Mouse (Mus musculus): ENCODE data around the gene Gm1673.

Gene Gm1673

DNA sequence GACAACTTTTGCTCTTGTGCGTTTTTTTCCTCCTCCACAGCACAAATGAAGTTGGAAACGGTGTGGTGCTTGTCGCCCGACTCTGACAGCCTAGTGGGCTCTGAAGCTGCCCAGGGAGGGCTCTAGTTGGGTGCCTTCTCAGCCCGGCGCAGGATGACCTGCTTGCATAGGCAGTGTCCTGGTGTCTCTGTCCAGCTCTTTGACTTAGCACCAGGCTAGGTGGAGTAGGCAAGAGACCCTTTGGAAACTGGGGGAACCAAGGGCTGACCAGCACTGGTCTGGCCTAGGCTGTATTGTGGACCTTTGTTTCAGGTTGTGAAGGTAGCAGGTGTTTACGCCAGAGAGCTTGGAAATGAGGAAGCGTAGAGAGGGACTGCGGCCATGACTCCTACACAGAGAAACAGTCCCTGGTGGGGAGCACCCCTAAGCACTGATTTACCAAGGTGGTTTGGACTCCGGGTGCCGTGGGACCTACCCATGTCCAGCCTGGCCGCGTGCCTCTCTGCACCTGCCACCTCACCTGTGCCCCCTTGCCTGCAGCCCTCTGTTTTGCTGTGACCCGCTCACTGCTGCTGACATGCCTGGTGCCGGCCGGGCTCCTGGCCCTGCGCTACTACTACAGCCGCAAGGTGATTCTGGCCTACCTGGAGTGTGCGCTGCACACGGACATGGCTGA is 14.7 kb downstream of the Gm1673 start:
- no peak for DNase-seq (ENCODE audit: low read depth)

DNA sequence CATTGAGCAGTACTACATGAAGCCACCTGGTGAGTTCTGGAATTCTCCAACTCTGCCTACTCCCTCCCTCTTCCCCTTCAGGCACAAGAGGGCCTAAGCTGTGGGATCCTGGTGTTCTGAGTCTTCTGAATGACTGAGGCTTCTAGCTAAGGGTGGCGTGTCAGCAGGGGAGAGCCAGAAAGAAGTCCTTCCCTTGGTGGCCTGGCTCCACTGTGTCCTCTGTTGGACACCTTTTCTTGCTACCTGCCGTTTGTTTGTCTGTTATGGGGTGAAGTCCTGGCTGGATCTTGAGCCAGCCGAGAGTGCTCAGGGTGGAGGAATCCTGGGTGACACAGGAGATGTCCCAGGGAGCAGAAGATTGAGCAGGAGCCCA is 15.3 kb downstream of the Gm1673 start:
- no peak for DNase-seq (ENCODE audit: low read depth)

DNA sequence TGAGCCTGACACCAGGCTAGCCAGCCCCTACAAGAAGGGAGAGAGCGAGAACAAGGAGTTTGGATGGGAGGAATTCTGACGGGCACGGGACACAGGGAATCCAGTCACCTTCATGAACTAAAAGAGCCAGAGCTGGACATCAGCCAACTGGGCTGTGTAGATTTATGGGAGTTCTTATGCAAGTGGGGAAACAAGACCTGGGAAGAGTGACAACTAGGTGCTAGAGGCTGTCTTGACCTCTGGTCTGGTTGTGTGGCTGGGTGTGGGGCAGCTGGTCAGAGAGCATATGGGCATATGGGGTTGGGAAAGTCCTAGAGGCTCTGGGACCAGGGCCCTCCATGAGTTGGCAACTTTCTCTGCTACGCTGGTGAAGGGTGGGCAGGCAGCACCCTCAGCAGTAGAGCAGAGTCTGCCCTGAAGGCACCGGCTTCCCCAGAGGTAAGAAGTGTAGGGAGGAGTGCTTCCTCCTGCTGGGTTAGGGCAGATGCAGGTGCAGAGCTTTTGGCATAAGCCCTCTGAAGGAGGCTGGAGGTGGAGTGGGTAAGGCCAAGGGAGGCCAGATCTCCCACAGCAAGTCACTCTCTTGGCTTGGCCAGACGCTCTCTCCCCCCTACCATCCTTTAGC is 16.3 kb downstream of the Gm1673 start:
- DNase-seq (ENCODE audit: low read depth), result no peak

DNA sequence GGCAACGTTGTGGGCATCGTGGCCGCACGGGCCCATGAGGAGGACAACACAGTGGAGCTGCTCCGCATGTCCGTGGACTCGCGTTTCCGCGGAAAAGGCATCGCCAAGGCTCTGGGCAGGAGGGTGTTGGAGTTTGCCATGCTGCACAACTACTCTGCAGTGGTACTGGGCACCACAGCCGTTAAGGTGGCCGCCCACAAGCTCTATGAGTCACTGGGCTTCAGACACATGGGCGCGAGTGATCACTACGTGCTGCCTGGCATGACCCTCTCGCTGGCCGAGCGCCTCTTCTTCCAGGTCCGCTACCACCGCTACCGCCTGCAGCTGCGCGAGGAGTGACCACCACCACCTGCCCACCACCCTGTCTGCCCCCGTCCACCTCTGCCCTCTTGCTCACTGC is 17.6 kb downstream of the Gm1673 start:
- DNase-seq (ENCODE audit: low read depth), result no peak

DNA sequence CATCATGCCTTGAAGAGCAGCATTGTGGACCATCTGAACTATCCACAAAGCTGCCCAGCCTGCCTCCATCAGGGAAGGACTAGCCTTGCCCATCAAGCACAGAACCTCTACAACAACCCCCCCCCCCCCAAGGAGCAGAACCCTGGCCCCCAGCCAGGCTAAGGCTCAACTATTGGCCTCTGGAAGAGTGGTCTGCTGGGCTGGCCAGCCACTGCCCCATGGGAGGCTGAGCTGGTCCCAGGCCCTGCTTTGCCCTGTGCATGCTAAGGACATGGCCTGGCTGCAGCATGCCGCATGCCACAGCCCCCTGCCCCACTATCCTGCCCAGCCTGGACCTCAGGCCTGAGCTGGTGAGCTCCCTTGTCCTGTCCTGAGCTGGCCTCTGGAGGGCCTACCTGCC is 18.2 kb downstream of the Gm1673 start:
- DNase-seq (ENCODE audit: low read depth), result no peak

DNA sequence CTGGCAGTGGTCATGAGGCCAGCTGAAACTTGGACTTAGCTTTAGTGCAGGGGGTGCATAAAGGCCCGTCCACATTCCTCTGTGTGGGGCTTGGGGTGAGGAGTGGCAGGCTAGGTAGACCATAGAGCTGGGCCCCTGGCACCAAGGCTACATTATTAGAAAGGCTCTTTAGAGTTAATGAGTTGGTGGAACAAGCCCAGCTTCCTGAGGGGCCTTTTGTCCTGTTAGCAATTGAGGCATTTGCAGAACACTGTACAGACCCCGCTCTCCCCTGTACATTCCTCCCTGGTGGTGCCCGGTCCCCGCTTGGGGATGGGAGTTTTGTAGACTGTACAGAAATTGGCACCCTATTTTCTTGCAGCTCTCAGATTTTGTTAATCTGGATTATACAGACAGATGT is 19.4 kb downstream of the Gm1673 start:
- no peak for DNase-seq (ENCODE audit: low read depth)

DNA sequence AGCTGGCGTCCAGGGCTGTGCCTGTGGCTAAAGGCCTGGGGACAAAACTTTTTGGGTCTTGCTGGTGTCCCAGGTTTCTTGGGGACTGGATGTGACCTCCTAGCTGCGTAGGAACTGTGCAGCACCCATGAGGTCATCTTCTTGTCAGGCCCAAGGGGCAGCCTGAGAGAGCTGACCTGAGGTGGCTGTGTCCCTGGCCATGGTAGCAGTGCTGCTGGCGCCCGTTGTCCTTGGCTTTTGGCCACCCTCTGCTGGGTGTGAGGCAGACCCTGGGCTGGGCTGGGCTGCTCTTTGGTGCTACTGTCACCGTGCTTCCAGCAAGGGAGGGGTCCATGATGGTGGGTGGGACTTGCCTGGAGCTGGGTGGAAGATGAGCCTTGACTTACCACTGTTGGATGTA is 21.4 kb downstream of the Gm1673 start:
- DNase-seq (ENCODE audit: low read depth), result no peak

DNA sequence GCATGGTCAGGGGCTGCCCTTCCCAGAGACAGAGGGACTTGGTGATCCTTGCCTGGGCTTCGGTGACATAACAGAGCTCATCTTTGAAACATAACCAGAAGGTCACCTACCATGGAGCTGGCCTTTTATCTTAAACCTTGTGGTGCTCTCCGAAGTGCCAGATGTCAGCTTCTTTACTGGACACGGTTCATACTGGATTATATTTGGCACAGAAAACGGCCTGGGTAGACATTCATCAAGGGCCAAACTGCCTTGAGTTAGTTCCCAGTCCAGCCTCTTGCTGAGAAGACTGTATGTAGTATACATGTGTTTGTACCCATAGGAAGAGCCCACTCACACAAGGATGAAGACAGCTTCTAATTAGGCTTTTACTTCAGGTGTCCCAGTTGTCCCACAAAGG is 23.6 kb downstream of the Gm1673 start:
- no peak for DNase-seq (ENCODE audit: low read depth)

DNA sequence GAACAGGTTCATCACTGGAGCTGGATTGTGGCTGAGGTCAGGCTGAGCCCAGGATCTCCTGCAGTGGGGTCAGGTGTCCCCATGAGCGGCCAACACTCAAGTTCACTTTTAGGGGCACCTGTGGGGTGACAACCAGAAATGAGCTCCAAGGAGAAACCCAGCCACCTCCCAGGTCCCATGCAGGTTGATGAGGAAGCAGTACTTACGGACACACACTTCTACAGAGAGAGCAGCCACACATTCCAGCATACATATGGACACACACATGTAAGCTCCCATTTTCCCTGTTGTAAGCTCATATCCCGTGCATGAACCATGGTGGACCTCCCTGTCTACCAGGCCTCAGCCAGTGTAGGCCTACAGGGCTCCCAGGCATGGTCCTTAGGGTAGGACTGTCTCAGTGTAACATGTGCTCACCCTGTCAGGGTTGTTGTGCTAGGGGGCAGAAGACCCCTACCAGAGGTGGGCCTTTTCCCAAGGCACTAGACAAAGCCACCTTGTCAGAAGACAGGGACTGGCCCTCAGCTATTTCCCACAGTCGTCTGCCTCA is 24.2 kb downstream of the Gm1673 start:
- no peak for DNase-seq (ENCODE audit: low read depth)

DNA sequence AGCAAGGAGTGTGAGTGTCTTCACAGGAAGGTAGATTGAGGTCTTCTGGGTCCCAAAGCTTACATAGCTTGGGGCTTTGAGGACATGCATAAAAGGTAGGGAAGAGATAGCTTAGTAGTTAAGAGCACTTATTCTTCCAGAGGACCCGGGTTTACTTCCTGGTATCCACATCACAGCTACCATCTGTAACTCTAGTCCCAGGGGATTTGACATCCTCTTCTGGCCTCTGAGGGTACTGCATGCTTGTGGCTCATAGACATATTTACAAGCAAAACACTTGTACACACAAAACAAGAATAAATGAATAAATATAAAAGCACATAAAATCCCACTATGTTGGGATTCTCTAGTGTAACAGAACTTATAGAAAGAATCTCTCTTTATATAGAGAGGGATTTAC is 31.4 kb downstream of the Gm1673 start:
- DNase-seq (ENCODE audit: low read depth), result peak; percentile 12

DNA sequence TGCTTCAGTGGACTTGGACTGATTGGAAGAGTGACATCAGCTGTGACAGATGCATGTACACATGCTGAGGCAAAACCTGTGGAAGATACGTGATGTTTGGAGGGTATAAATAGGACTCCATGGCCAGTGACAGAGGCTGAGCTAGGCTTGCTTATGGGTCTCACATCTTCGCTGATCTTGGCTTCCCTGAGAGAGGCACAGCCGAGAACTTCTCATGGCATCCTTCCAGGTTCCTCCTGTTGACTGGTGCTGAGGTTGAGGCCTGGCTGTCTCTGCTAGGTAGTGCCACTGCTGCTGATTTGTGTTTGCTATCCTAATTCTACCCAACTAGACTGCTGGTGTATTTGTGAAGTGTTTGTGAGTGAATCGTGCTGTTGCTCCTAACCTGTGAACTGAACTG is 35.7 kb downstream of the Gm1673 start:
- no peak for DNase-seq (ENCODE audit: low read depth)

DNA sequence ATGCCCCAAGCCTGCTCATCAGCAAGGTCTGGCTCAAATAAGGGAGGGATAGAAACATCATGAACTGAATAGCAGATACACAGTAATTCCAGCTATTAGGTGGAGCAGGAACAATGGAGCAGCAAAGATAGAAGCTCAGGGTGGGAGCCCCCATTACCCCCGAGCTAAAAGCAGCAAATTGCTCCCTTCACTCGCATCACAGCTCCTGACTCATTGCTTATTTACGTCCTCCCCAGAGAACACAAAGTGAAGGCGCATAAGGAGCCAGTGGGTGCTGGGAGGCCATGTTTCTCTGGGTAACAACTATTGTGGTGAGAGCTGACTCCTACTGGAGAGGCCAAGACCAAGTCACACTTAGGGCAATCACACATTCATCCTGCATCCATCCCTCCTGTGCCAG is 46.9 kb downstream of the Gm1673 start:
- no peak for DNase-seq (ENCODE audit: low read depth)

DNA sequence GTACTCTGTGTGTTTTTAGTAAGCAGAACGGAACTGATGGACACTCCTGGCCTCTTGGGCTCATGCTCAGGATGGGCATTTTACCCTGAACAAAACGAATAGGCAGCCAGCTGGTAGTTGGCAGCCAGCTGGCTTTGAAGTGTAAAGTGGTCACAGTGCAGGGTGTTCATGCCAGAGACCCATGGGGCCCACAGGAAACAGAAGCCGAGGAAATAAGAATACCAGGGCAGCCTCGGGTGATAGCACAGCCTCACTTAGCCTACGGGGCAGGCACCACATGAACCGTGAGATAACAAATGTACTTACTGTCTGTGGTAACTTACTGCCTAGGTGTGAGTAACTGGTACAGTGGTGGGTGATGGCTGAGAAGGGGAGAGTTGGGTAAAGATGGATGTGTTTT is 47.8 kb downstream of the Gm1673 start:
- DNase-seq (ENCODE audit: low read depth), result no peak

DNA sequence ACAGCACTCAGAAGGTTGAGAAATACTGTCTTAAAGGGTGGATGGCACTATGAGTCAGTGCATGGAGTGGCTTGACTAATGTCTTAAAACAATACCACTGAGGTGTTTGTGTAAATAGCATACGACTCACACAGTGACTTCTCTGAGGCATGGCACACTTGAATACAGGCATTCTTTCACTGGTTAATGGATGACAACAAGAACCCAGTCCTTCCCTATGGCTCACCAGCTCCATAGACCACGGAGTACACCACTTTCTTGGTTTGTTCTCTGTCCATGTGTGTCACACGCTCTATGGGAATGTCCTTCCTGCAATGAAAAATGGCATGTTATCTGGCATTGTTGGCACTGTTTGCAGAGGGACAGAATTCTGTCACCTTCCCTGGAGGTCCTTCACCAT is 49.3 kb downstream of the Gm1673 start:
- DNase-seq (ENCODE audit: low read depth), result peak; percentile 11
